Comparison of ENCODE assay signal across 34 mouse cellular contexts in the genomic region with DNA sequence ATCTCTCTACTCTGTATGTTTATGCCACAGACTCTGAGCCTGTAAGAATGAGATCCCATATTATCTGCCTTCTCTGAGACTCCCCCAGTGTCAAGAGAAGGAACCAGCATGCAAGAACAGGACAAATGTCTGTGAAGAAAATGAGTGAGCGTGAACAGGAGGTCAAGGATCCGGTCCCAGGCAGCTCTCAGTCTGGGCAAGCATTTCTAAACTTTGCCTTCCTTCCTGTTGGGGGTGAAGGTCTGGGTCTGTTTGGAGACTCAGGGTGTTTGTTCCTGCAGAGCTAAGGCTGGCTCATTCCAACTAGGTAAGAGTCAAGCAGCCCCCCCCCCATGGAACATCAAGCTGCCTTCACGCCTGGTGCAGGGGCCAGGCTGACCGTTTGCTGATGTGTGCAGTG. TPM values are rescaled to one million over a fixed set of nuclear protein-coding genes. Genes with fewer than 3 reads are reported as not detected.
DNase-seq lines count a peak whose midpoint lies in the region; ATAC-seq and TF ChIP-seq lines count a peak whose summit lies in the region.
"Had no signal": no experiment of that assay in that cellular context is flagged by ENCODE, and none has a peak within 500 bp of the region (broad histone marks: within the 10 kb centered on the region; RNA-seq: fewer than 3 reads in every experiment).

No protein-coding gene starts in this region.

- H3K9ac ChIP-seq in lung, embryonic 14.5 days, result no peak overlapping the region
- H3K9ac ChIP-seq: forebrain, embryonic 13.5 days; heart, embryonic 12.5 days; limb, embryonic 13.5 days; neural tube, embryonic 15.5 days had no signal

- WGBS in lung, embryonic 14.5 days, result 36% methylated on average over 4 of the region's 4 CpGs
- 57% methylated on average over 4 of the region's 4 CpGs for WGBS in limb, embryonic 10.5 days

- no peaks in the 10 kb centered on the region for H3K9me3 ChIP-seq in lung, embryonic 14.5 days (ENCODE audit: low read depth, low read length)
- no peaks in the 10 kb centered on the region for H3K9me3 ChIP-seq in limb, embryonic 10.5 days (replicated peaks)
- H3K9me3 ChIP-seq: forebrain, embryonic 13.5 days; G1E; heart, embryonic 12.5 days; limb, embryonic 13.5 days; neural tube, embryonic 15.5 days had no signal

- H3K4me3 ChIP-seq in lung, embryonic 14.5 days (ENCODE audit: low read depth, low read length), result no peak overlapping the region
- no peak overlapping the region for H3K4me3 ChIP-seq in limb, embryonic 10.5 days
- H3K4me3 ChIP-seq: forebrain, embryonic 13.5 days; gastrocnemius, adult 2 months; heart, embryonic 12.5 days; layer of hippocampus, adult 2 months; limb, embryonic 13.5 days; neural tube, embryonic 15.5 days had no signal

- no peak for TF ChIP-seq CTCF in lung, embryonic 14.5 days (IDR thresholded peaks at IDR 0.05; ENCODE audit: low read depth)

- no peaks in the 10 kb centered on the region for H3K4me1 ChIP-seq in lung, embryonic 14.5 days (ENCODE audit: insufficient read depth)
- H3K4me1 ChIP-seq in limb, embryonic 10.5 days, result peaks cover 7% of the 10 kb centered on the region; the same call in 1 of the 2 replicates
- H3K4me1 ChIP-seq: neural tube, embryonic 15.5 days had no signal

- no peak overlapping the region for H3K27ac ChIP-seq in lung, embryonic 14.5 days (ENCODE audit: low read depth)
- 0 out of 2 replicates have a peak overlapping the region, but pooled peaks have one; percentile 21 for H3K27ac ChIP-seq in limb, embryonic 10.5 days
- H3K27ac ChIP-seq: forebrain, embryonic 13.5 days; gastrocnemius, adult 2 months; layer of hippocampus, adult 2 months; limb, embryonic 13.5 days; macrophage; neural tube, embryonic 15.5 days had no signal

- DNase-seq in heart, adult 11 months, result peak; percentile 87
- DNase-seq in heart, adult 9 months (ENCODE audit: low spot score in 2 of 2), result no peak
- peak; percentile 45 for DNase-seq in lung, embryonic 14.5 days
- DNase-seq in lung, adult 18-20 months, result no peak
- peak; percentile 20 for DNase-seq in 416B (ENCODE audit: low read depth)
- DNase-seq in limb, embryonic 10.5 days (ENCODE audit: low spot score), result no peak
- no peak for DNase-seq in adrenal gland, postnatal 14 days
- DNase-seq: adrenal gland, postnatal 10 days; cerebellum, adult 9-10 months; gastrocnemius, adult 2 months; heart, postnatal 10 days; kidney, postnatal 25 days; layer of hippocampus, postnatal 36 days; thymus, adult 18-20 months; thymus, postnatal 36 days had no signal

- H3K27me3 ChIP-seq in lung, embryonic 14.5 days (ENCODE audit: insufficient read depth, low read length), result no peaks in the 10 kb centered on the region
- H3K27me3 ChIP-seq in limb, embryonic 10.5 days (ENCODE audit: low read depth, poor library complexity, severe bottlenecking), result peaks cover 44% of the 10 kb centered on the region

- H3K4me2 ChIP-seq in lung, embryonic 14.5 days, result no peak overlapping the region
- H3K4me2 ChIP-seq: forebrain, embryonic 13.5 days; heart, embryonic 12.5 days; limb, embryonic 13.5 days; midbrain, embryonic 11.5 days; neural tube, embryonic 15.5 days had no signal

- ATAC-seq in lung, embryonic 14.5 days (ENCODE audit: insufficient read depth), result peak; percentile 24; the same call in 1 of the 2 replicates
- ATAC-seq: activated CD4-positive, CD25-positive, alpha-beta regulatory T cell, adult 4 months; CD4-positive, CD25-positive, alpha-beta regulatory T cell, adult 4 months; forebrain, embryonic 13.5 days; intestine, postnatal 0 days; Patski had no signal

- no peaks in the 10 kb centered on the region for H3K36me3 ChIP-seq in lung, embryonic 14.5 days (ENCODE audit: insufficient read depth)
- no peaks in the 10 kb centered on the region for H3K36me3 ChIP-seq in limb, embryonic 10.5 days
- H3K36me3 ChIP-seq: G1E; heart, embryonic 12.5 days; limb, embryonic 13.5 days; neural tube, embryonic 15.5 days had no signal

RNA-seq across cellular contexts. Expression of gene Fgf15, which starts 23.9 kb away (rescaled TPM):
- not detected in 2 replicates for polyA plus RNA-seq in lung, embryonic 14.5 days (2014; fragmentation: Nextera tagmentation; extraction: Ambion mirVana)
- polyA plus RNA-seq in limb, embryonic 10.5 days (2016; fragmentation: Nextera tagmentation; extraction: Ambion mirVana), result 0.35 and 0.70 TPM in 2 replicates
- total RNA-seq in adrenal gland, postnatal 14 days (2021), result not detected in 2 replicates
- total RNA-seq: adrenal gland, postnatal 10 days; gastrocnemius, adult 2 months; gastrocnemius, postnatal 4 days; heart, postnatal 10 days; layer of hippocampus, adult 2 months; layer of hippocampus, postnatal 36 days; left cerebral cortex, postnatal 14 days had no signal
- polyA plus RNA-seq: activated CD4-positive, CD25-positive, alpha-beta regulatory T cell, adult 4 months; CD4-positive, CD25-positive, alpha-beta regulatory T cell, adult 4 months; heart, embryonic 12.5 days; macrophage; stomach, embryonic 16.5 days had no signal

RNA-seq across cellular contexts. Expression of gene Fgf4, which starts 25.3 kb away (rescaled TPM):
- not detected in 2 replicates for polyA plus RNA-seq in lung, embryonic 14.5 days (2014; fragmentation: Nextera tagmentation; extraction: Ambion mirVana)
- polyA plus RNA-seq in limb, embryonic 10.5 days (2016; fragmentation: Nextera tagmentation; extraction: Ambion mirVana), result 1.5 and 3.2 TPM in 2 replicates
- not detected in 2 replicates for total RNA-seq in adrenal gland, postnatal 14 days (2021)
- total RNA-seq: adrenal gland, postnatal 10 days; G1E; gastrocnemius, adult 2 months; heart, postnatal 10 days; layer of hippocampus, adult 2 months; layer of hippocampus, postnatal 36 days; left cerebral cortex, postnatal 14 days had no signal
- polyA plus RNA-seq: activated CD4-positive, CD25-positive, alpha-beta regulatory T cell, adult 4 months; brain, embryonic 14.5 days; forebrain, embryonic 13.5 days; G1E; heart, embryonic 12.5 days; hindbrain, embryonic 11.5 days; intestine, postnatal 0 days; kidney, embryonic 14.5 days; macrophage; midbrain, embryonic 11.5 days; neural tube, embryonic 15.5 days; Patski; small intestine, adult 2 months had no signal

RNA-seq across cellular contexts. Expression of gene Fgf3, which starts 34.5 kb away (rescaled TPM):
- not detected in 2 replicates for polyA plus RNA-seq in lung, embryonic 14.5 days (2014; fragmentation: Nextera tagmentation; extraction: Ambion mirVana)
- 0.41 and 0.46 TPM in 2 replicates for polyA plus RNA-seq in limb, embryonic 10.5 days (2016; fragmentation: Nextera tagmentation; extraction: Ambion mirVana)
- 0.70 and 0.83 TPM in 2 replicates for total RNA-seq in adrenal gland, postnatal 14 days (2021)
- total RNA-seq: gastrocnemius, adult 2 months; gastrocnemius, postnatal 4 days; heart, postnatal 10 days; layer of hippocampus, postnatal 36 days had no signal
- polyA plus RNA-seq: activated CD4-positive, CD25-positive, alpha-beta regulatory T cell, adult 4 months; CD4-positive, CD25-positive, alpha-beta regulatory T cell, adult 4 months; intestine, postnatal 0 days; macrophage; Patski; stomach, embryonic 16.5 days had no signal

RNA-seq across cellular contexts. Expression of gene LTO1, which starts 42.5 kb away (rescaled TPM):
- 22.1 and 22.3 TPM in 2 replicates for polyA plus RNA-seq in lung, embryonic 14.5 days (2014; fragmentation: Nextera tagmentation; extraction: Ambion mirVana)
- 23.4 and 27.2 TPM in 2 replicates for polyA plus RNA-seq in limb, embryonic 10.5 days (2016; fragmentation: Nextera tagmentation; extraction: Ambion mirVana)
- total RNA-seq in adrenal gland, postnatal 14 days (2021), result 24.1 and 33.2 TPM in 2 replicates

Comparison
In these comparisons a context has a peak if more than half of its experiments do, and no peak if none do; other contexts are left out.
1. DNase-seq: peak in heart, adult 11 months (single experiment), lung, embryonic 14.5 days (single experiment) and 416B (single experiment); none in heart, adult 9 months (0 of 2), lung, adult 18-20 months (0 of 2), limb, embryonic 10.5 days (single experiment) and adrenal gland, postnatal 14 days (single experiment).